Mouse (Mus musculus): Measurements from ENCODE around the gene Dppa5a. TPM values are rescaled to one million over a fixed set of nuclear protein-coding genes. Genes with fewer than 3 reads are reported as not detected.

Dppa5a gene
- polyA plus RNA-seq, 1 experiment from 2014 or later = not detected

DNA sequence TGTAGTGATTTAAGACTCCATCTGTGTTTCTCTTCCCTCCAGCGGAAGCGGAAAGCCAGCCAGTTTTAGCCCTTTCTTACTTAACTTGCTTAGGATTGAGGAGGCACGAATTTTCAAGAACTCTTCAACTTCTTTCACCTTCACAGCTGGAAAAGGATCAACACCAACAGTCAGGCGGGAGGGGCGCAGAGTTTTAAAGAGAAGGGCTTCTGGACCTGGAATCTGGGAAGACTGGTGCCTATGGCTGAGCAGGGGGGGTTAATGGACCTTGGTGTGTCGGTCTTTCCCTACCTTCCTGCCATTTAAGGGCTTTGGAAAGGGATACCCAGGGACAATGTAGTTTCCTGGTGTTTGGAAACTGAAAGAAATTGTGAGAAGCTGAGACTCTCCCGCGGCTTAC, 9.6 kb upstream of the Dppa5a start:
- peak overlapping the region; percentile 21; the same call in 1 of the 2 replicates for H3K4me3 ChIP-seq
- WGBS = 35% methylated on average over 8 of the region's 8 CpGs
- H3K9me3 ChIP-seq = no peaks in the 10 kb centered on the region
- peaks cover 12% of the 10 kb centered on the region for H3K4me1 ChIP-seq
- H3K4me2 ChIP-seq = peak overlapping the region; percentile 60
- H3K27me3 ChIP-seq = peaks cover 5% of the 10 kb centered on the region; the same call in 1 of the 2 replicates
- no peak overlapping the region for H3K9ac ChIP-seq
- no peaks in the 10 kb centered on the region for H3K36me3 ChIP-seq
- ATAC-seq (ENCODE audit: borderline replicate concordance, extremely low read depth, low FRiP score, low TSS enrichment) = no peak
- H3K27ac ChIP-seq = no peak overlapping the region

- no peaks in the 10 kb centered on the region for H3K36me3 ChIP-seq
- no peak for ATAC-seq (ENCODE audit: borderline replicate concordance, extremely low read depth, low FRiP score, low TSS enrichment)
- H3K27ac ChIP-seq = no peak overlapping the region
- H3K4me1 ChIP-seq = peaks cover 12% of the 10 kb centered on the region
- no peaks in the 10 kb centered on the region for H3K9me3 ChIP-seq
- no peak overlapping the region for H3K9ac ChIP-seq
- H3K4me2 ChIP-seq = no peak overlapping the region
- WGBS = 66% methylated on average over 4 of the region's 4 CpGs
- H3K4me3 ChIP-seq = no peak overlapping the region
- peaks cover 5% of the 10 kb centered on the region; the same call in 1 of the 2 replicates for H3K27me3 ChIP-seq
These were observed 7.5 kb upstream of the Dppa5a start for GRCm38 (mm10) chr9:78375486-78375885.

GRCm38 (mm10) chr9:78374885-78375389, 7.0 kb upstream of the Dppa5a start:
- H3K36me3 ChIP-seq = no peaks in the 10 kb centered on the region
- H3K9ac ChIP-seq = no peak overlapping the region
- H3K9me3 ChIP-seq = no peaks in the 10 kb centered on the region
- peaks cover 5% of the 10 kb centered on the region; the same call in 1 of the 2 replicates for H3K27me3 ChIP-seq
- ATAC-seq (ENCODE audit: borderline replicate concordance, extremely low read depth, low FRiP score, low TSS enrichment) = no peak
- H3K4me2 ChIP-seq = no peak overlapping the region
- peaks cover 12% of the 10 kb centered on the region for H3K4me1 ChIP-seq
- no peak overlapping the region for H3K27ac ChIP-seq
- 90% methylated on average over 1 of the region's 1 CpGs for WGBS
- H3K4me3 ChIP-seq = no peak overlapping the region

DNA sequence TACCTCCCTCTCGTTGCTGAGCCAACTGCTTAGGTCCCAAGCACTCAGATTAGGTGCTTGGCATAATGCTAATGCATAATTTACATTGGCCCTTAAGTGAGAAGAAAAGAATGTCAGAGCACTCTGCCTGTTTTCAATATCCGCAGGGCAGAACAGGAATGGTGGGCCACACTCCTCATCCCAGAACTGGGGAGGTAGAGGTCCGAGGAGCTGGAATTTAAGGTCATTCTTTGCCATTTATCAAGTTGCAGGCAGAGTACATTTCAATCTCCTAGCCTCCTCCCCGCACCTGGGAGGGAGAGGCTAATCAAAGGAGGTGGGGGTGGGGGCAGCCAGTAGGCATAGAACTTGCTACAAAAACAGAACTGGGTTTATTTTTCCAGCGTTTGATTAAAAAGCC, 6.4 kb upstream of the Dppa5a start:
- peaks cover 12% of the 10 kb centered on the region for H3K4me1 ChIP-seq
- no peak for ATAC-seq (ENCODE audit: borderline replicate concordance, extremely low read depth, low FRiP score, low TSS enrichment)
- no peaks in the 10 kb centered on the region for H3K9me3 ChIP-seq
- peaks cover 2% of the 10 kb centered on the region; the same call in 1 of the 2 replicates for H3K27me3 ChIP-seq
- H3K9ac ChIP-seq = no peak overlapping the region
- no peak overlapping the region for H3K27ac ChIP-seq
- WGBS = 30% methylated on average over 5 of the region's 5 CpGs
- no peaks in the 10 kb centered on the region for H3K36me3 ChIP-seq
- no peak overlapping the region for H3K4me3 ChIP-seq
- H3K4me2 ChIP-seq = no peak overlapping the region

DNA sequence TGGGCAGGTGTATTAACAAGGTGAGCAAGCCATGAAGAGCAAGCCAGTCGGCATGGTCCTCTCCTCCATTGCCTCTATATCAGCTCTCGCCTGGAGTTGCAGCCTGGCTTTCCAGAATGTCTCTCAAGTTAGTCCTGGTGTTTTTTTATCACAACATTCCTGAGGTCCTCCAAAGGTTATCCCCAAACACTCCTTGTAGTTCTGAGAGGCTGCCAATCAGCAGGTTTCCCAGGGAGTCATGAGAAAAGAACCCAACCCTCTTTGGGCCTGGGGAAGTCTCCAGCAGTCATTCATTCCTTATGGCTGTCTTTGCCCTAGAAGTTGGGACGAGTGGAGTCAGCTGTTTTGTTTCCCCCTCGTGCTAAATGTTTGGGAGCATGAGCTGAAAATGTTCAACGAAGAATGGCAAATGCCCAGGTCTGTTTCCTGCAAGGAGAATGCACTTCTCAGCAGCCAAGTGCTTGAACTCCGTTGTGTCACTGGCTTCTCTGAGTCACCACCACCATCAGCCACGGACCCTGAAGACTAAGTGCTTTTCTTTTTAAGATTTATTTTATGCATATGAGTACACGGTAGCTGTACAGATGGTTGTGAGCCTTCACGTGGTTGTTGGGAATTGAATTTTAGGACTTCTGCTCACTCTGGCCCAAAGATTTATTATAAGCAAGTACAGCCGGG, 5.0 kb upstream of the Dppa5a start:
- 64% methylated on average over 10 of the region's 10 CpGs for WGBS

GRCm38 (mm10) chr9:78371441-78371840, 3.5 kb upstream of the Dppa5a start:
- H3K27ac ChIP-seq = no peak overlapping the region
- no peak overlapping the region for H3K4me3 ChIP-seq
- no peak for ATAC-seq (ENCODE audit: borderline replicate concordance, extremely low read depth, low FRiP score, low TSS enrichment)
- H3K9ac ChIP-seq = no peak overlapping the region
- no peaks in the 10 kb centered on the region for H3K27me3 ChIP-seq
- no peaks in the 10 kb centered on the region for H3K36me3 ChIP-seq
- no peak overlapping the region for H3K4me2 ChIP-seq
- H3K4me1 ChIP-seq = no peaks in the 10 kb centered on the region
- 95% methylated on average over 3 of the region's 3 CpGs for WGBS
- no peaks in the 10 kb centered on the region for H3K9me3 ChIP-seq

More for the DNA sequence above, 5.0 kb upstream of the Dppa5a start:
- Histone ChIP-seq H3K9ac (no peak overlapping the region), H3K4me1 (peaks cover 5% of the 10 kb centered on the region), H3K36me3 (no peaks in the 10 kb centered on the region), H3K9me3 (no peaks in the 10 kb centered on the region), H3K27me3 (no peaks in the 10 kb centered on the region), H3K4me3 (no peak overlapping the region), H3K4me2 (no peak overlapping the region), H3K27ac (no peak overlapping the region)
- no peak for ATAC-seq (ENCODE audit: borderline replicate concordance, extremely low read depth, low FRiP score, low TSS enrichment)

- H3K9me3 ChIP-seq = no peaks in the 10 kb centered on the region
- H3K4me3 ChIP-seq = no peak overlapping the region
- H3K27ac ChIP-seq = no peak overlapping the region
- no peak overlapping the region for H3K9ac ChIP-seq
- H3K4me1 ChIP-seq = no peaks in the 10 kb centered on the region
- no peaks in the 10 kb centered on the region for H3K36me3 ChIP-seq
- no peaks in the 10 kb centered on the region for H3K27me3 ChIP-seq
- ATAC-seq (ENCODE audit: borderline replicate concordance, extremely low read depth, low FRiP score, low TSS enrichment) = no peak
- H3K4me2 ChIP-seq = no peak overlapping the region
- 86% methylated on average over 7 of the region's 7 CpGs for WGBS
These were observed 1.8 kb upstream of the Dppa5a start for GRCm38 (mm10) chr9:78369786-78370185.

GRCm38 (mm10) chr9:78369349-78369748, 1.4 kb upstream of the Dppa5a start:
- Histone ChIP-seq H3K4me2 (no peak overlapping the region), H3K9me3 (no peaks in the 10 kb centered on the region), H3K27me3 (no peaks in the 10 kb centered on the region), H3K4me3 (no peak overlapping the region), H3K36me3 (no peaks in the 10 kb centered on the region), H3K27ac (no peak overlapping the region), H3K4me1 (no peaks in the 10 kb centered on the region), H3K9ac (no peak overlapping the region)
- 89% methylated on average over 2 of the region's 2 CpGs for WGBS
- ATAC-seq (ENCODE audit: borderline replicate concordance, extremely low read depth, low FRiP score, low TSS enrichment) = no peak

GRCm38 (mm10) chr9:78368671-78369293, 805 bp upstream of the Dppa5a start:
- Histone ChIP-seq H3K27me3 (no peaks in the 10 kb centered on the region), H3K9ac (no peak overlapping the region), H3K9me3 (no peaks in the 10 kb centered on the region), H3K27ac (no peak overlapping the region), H3K4me3 (no peak overlapping the region), H3K36me3 (no peaks in the 10 kb centered on the region), H3K4me1 (no peaks in the 10 kb centered on the region), H3K4me2 (no peak overlapping the region)
- WGBS = 65% methylated on average over 3 of the region's 3 CpGs
- ATAC-seq (ENCODE audit: borderline replicate concordance, extremely low read depth, low FRiP score, low TSS enrichment) = no peak

DNA sequence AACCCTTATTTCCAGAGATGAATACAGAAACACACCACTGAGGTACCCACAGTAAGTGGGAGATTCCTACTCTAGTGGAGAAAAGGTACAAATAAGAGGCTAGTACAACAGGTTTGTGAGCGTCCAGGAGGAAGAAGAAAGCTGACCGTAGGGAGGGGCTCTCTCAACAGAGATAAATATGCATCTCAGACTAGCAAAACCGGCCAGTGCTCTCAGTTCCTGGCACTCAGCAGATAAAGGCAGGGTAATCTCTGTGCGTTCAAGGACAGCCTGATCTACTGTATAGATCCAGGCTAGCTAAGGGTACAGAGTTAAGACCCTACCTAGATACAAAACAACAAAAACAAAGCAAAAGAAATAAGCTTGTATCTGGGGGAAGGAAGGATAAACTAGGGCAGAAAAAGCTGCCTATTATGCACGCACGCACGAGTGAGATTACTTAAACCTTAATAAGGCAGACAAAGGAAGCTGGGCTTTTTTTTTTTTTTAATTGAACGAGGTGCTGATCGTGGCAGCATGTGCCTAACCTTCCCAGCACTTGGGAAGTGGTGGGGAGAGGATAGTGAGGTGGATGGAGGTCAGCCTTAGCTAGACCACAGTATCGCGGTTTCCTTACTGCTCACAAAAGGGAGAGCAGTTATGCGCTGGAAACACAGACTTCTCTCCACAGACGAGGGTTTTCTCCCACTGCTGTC, 2.0 kb downstream of the Dppa5a start:
- Histone ChIP-seq H3K9ac (no peak overlapping the region), H3K4me3 (no peak overlapping the region), H3K4me2 (no peak overlapping the region), H3K27me3 (no peaks in the 10 kb centered on the region), H3K36me3 (no peaks in the 10 kb centered on the region), H3K9me3 (no peaks in the 10 kb centered on the region), H3K27ac (no peak overlapping the region), H3K4me1 (peaks cover 5% of the 10 kb centered on the region; the same call in 1 of the 2 replicates)
- no peak for ATAC-seq (ENCODE audit: borderline replicate concordance, extremely low read depth, low FRiP score, low TSS enrichment)
- WGBS = 63% methylated on average over 12 of the region's 13 CpGs

DNA sequence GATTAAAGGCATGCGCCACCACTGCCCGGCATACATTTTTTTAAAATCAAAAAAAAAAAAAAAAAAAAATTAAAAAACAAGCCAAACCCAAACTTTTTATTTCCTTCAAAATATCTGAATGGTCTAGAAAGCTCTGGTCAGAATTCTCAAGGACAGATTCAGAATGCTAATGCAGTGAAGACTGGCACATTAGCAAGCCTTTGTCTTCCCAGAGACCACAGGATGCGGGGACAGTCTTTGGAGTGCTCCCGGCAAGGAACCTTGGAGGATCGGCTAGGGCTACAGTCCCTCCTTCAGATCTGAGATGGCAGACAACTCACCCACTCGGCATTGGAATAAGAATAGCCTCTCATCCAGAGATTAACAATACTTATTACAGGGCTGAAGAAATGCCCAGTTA, 3.3 kb downstream of the Dppa5a start:
- Histone ChIP-seq H3K9me3 (no peaks in the 10 kb centered on the region), H3K36me3 (no peaks in the 10 kb centered on the region), H3K27ac (no peak overlapping the region), H3K27me3 (no peaks in the 10 kb centered on the region), H3K4me1 (peaks cover 5% of the 10 kb centered on the region; the same call in 1 of the 2 replicates), H3K4me3 (no peak overlapping the region), H3K9ac (no peak overlapping the region), H3K4me2 (no peak overlapping the region)
- no peak for ATAC-seq (ENCODE audit: borderline replicate concordance, extremely low read depth, low FRiP score, low TSS enrichment)
- WGBS = 93% methylated on average over 6 of the region's 6 CpGs

- ATAC-seq (ENCODE audit: borderline replicate concordance, extremely low read depth, low FRiP score, low TSS enrichment) = no peak
- WGBS = 44% methylated on average over 6 of the region's 6 CpGs
These were observed 4.6 kb downstream of the Dppa5a start for GRCm38 (mm10) chr9:78363374-78363773.

More at GRCm38 (mm10) chr9:78363374-78363773, 4.6 kb downstream of the Dppa5a start:
- H3K36me3 ChIP-seq = no peaks in the 10 kb centered on the region
- no peaks in the 10 kb centered on the region for H3K27me3 ChIP-seq
- no peak overlapping the region for H3K27ac ChIP-seq
- H3K4me1 ChIP-seq = peaks cover 5% of the 10 kb centered on the region; the same call in 1 of the 2 replicates
- no peak overlapping the region for H3K9ac ChIP-seq
- H3K9me3 ChIP-seq = no peaks in the 10 kb centered on the region
- no peak overlapping the region for H3K4me3 ChIP-seq
- H3K4me2 ChIP-seq = no peak overlapping the region
